Mouse (Mus musculus) heart, embryonic 16.5 days (tissue): ENCODE data around the gene Trpv2. TPM values are rescaled to one million over a fixed set of nuclear protein-coding genes. Genes with fewer than 3 reads are reported as not detected.
A peak's percentile ranks its signal among the peaks of the same experiment; 100 is the strongest.

Source experiments
- ATAC-seq: fragments of 200-750 bp; cut with Nextera tagmentation; replicated peaks from 2 replicates; pipeline ENCODE4 v1.8.0; 2017; ENCODE audit warnings: moderate number of reproducible peaks; ENCODE audit not compliant: insufficient read depth, low FRiP score; ENCODE audit errors: extremely low read depth
- H3K27ac ChIP-seq: fragments of 300-500 bp; sonication (generic); 2 replicates; pipeline ENCODE4 v1.5.1; 2014; ENCODE audit warnings: mild to moderate bottlenecking, low read length, control low read depth, moderate library complexity
- H3K27me3 ChIP-seq: fragments of 300-500 bp; sonication (generic); 2 replicates; pipeline ENCODE4 v1.6.1; 2014; ENCODE audit warnings: low read length, mixed read lengths; ENCODE audit not compliant: control insufficient read depth, insufficient read depth
- H3K36me3 ChIP-seq: fragments of 300-500 bp; sonication (generic); 2 replicates; pipeline ENCODE4 v1.6.1; 2014; ENCODE audit not compliant: control insufficient read depth, insufficient read depth
- H3K4me1 ChIP-seq: fragments of 300-500 bp; sonication (generic); 2 replicates; pipeline ENCODE4 v1.6.1; 2014; ENCODE audit warnings: low read length, mixed read lengths; ENCODE audit not compliant: control insufficient read depth, insufficient read depth
- H3K4me2 ChIP-seq: fragments of 300-500 bp; sonication (generic); 2 replicates; pipeline ENCODE4 v1.6.1; 2014; ENCODE audit warnings: low read depth, mild to moderate bottlenecking, control low read depth, low read length
- H3K4me3 ChIP-seq: fragments of 300-500 bp; sonication (generic); 2 replicates; pipeline ENCODE4 v1.5.1; 2014; ENCODE audit warnings: mild to moderate bottlenecking, control low read depth, low read length
- H3K9ac ChIP-seq: fragments of 300-500 bp; sonication (generic); 2 replicates; pipeline ENCODE4 v1.6.1; 2014; ENCODE audit warnings: low read length, control low read depth
- H3K9me3 ChIP-seq: fragments of 300-500 bp; sonication (generic); replicated peaks from 2 replicates; pipeline ENCODE4 v1.6.1; 2016; ENCODE audit warnings: low read length; ENCODE audit not compliant: control insufficient read depth
- WGBS: fragments of 180-500 bp; shearing (Covaris S2); extraction: QIAGEN DNeasy Blood & Tissue Kit; methylation state at CpG from one replicate; pipeline ENCODE4 v1.1.7; 2014; 5-methylcytosine and 5-hydroxymethylcytosine counted together
- polyA plus RNA-seq: library from polyadenylated mRNA; unstranded; fragments of >200 nt; fragmentation: Nextera tagmentation; extraction: Ambion mirVana; gene quantifications from 2 replicates; pipeline ENCODE4 v1.2.1, GENCODE M21; 2015

Trpv2 gene
- polyA plus RNA-seq, 1 experiment from 2014 or later = 6.8 TPM

DNA sequence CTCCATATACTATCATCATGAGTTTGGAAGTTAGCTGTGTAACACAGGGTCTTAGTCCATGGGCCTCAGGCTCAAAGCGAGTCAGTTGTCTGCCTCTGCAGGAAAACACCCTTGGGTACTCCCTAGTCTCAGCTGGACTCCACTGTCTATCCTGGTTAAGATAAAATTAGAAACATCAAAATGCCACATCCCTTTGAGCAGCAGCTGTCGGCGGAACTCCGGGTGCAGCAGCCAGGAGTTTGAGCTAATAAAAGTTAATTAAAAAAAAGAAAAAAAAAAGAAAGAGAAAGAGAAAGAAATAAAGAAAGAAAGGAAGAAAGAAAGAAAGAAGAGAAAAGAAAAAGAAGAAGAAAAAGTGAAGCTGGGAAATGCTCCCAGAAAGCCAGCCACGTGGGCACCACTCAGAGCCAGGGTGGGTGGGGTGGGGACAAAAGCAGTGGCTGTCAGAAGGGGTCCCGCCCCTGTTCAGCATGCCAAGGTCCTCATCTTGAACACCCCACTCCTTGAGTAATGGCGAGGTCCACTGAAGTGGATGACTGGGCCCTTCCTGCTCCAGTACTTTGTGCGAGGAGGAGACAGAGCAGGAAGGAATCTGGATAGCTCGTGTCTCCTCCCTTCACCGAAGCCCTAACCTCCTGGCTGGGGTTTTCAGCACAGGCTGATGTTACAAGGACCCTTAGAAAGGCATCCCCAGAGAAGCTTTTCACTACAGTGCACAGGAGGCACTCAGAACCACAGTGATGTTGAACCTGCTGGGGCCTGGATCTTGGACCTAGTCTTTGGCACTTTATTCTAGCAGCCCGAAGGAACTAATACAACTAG lies 67.9 kb downstream of the Trpv2 start:
- no peaks in the 10 kb centered on the region for H3K27me3 ChIP-seq
- WGBS = 27% methylated on average over 11 of the region's 11 CpGs
- no peaks in the 10 kb centered on the region for H3K36me3 ChIP-seq
- H3K4me2 ChIP-seq = peak overlapping the region; percentile 29
- ATAC-seq = no peak
- H3K9ac ChIP-seq = peak overlapping the region; percentile 58
- no peaks in the 10 kb centered on the region for H3K9me3 ChIP-seq
- H3K27ac ChIP-seq = peak overlapping the region; percentile 98
- H3K4me3 ChIP-seq = no peak overlapping the region
- H3K4me1 ChIP-seq = peaks cover 94% of the 10 kb centered on the region

DNA sequence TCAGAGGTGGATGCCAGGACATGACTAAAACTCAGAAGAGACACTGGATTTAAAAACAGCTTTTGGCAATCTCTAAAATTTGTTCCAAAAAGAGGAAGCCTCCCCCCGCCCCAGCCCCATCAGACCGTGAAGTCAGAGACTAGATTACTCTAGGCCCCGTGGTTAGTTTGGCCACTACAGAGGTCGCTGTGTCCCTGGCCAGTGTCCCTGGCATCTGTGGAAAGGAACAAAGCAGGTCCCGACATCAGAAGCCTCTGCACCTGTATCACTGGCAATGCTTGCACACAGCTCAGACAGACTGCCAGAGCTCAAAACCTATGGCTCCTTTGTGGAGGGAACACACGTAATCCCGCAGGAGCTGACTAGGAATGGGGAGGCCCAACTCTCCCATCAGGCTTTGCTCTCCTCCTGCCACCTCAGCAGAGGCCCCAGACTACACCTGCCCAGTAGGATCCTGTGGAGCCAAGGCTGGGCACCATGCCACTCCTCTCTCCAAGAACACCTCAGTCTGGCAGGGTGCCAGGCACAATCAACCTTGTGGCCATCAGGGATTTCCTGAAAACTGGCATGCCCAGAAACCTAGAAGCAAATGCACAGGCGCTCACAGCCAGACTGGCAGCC lies 68.8 kb downstream of the Trpv2 start:
- H3K27me3 ChIP-seq = no peaks in the 10 kb centered on the region
- peak overlapping the region; percentile 98 for H3K27ac ChIP-seq
- peaks cover 88% of the 10 kb centered on the region for H3K4me1 ChIP-seq
- peak overlapping the region; percentile 29; the same call in 1 of the 2 replicates for H3K4me2 ChIP-seq
- no peak overlapping the region for H3K4me3 ChIP-seq
- peak overlapping the region; percentile 61 for H3K9ac ChIP-seq
- 43% methylated on average over 8 of the region's 8 CpGs for WGBS
- no peaks in the 10 kb centered on the region for H3K9me3 ChIP-seq
- no peaks in the 10 kb centered on the region for H3K36me3 ChIP-seq
- ATAC-seq = no peak

GRCm38 (mm10) chr11:62643681-62644363 lies 69.5 kb downstream of the Trpv2 start:
- WGBS = 57% methylated on average over 10 of the region's 10 CpGs
- ATAC-seq = no peak
- Histone ChIP-seq H3K36me3 (no peaks in the 10 kb centered on the region), H3K9ac (peak overlapping the region; percentile 61), H3K27me3 (no peaks in the 10 kb centered on the region), H3K4me3 (no peak overlapping the region), H3K4me1 (peaks cover 81% of the 10 kb centered on the region), H3K4me2 (no peak overlapping the region), H3K9me3 (no peaks in the 10 kb centered on the region), H3K27ac (peak overlapping the region; percentile 98)

DNA sequence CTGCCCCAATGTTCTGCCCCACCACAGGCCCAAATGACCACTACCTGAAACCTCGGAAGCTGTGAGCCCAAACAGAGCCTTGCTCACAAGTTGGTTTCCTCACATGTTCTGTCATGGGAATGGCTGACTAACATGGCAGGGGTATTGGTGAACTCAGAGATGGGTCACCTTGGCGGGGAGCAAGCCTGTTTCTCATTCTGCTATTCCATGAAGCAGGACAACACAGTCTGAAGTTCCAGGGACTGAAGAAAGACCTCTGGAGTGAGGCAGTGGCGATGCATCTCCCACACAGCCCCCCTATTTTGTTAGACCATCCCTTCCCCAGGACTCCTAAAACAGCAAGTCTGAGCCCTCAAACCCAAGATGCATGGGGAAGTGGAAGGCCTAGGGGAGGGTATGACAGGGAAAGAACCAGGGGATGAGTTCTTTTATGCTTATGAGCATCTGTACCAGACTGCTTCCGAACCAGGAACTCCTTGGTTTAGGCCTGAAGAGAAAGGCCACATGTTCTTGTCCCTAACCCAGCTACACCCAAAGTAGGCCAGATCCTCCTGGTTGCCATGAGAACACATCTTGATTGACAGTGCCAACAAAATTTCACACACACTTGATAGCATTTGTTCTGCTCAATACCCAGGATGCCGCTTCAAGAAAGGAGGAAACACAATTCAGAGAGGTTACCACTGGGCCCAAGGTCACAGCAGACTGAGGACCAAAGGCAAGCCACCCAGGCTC lies 70.5 kb downstream of the Trpv2 start:
- H3K4me3 ChIP-seq = no peak overlapping the region
- ATAC-seq = no peak
- H3K9me3 ChIP-seq = no peaks in the 10 kb centered on the region
- H3K4me1 ChIP-seq = peaks cover 74% of the 10 kb centered on the region
- peak overlapping the region; percentile 98 for H3K27ac ChIP-seq
- H3K27me3 ChIP-seq = no peaks in the 10 kb centered on the region
- H3K36me3 ChIP-seq = no peaks in the 10 kb centered on the region
- 86% methylated on average over 5 of the region's 5 CpGs for WGBS
- H3K4me2 ChIP-seq = peak overlapping the region; percentile 83
- peak overlapping the region; percentile 94 for H3K9ac ChIP-seq

GRCm38 (mm10) chr11:62645337-62645675 lies 71.0 kb downstream of the Trpv2 start:
- peak overlapping the region; percentile 94 for H3K9ac ChIP-seq
- no peaks in the 10 kb centered on the region for H3K27me3 ChIP-seq
- peak overlapping the region; percentile 83 for H3K4me2 ChIP-seq
- peaks cover 72% of the 10 kb centered on the region for H3K4me1 ChIP-seq
- H3K36me3 ChIP-seq = no peaks in the 10 kb centered on the region
- no peak for ATAC-seq
- H3K27ac ChIP-seq = peak overlapping the region; percentile 98
- H3K9me3 ChIP-seq = no peaks in the 10 kb centered on the region
- peak overlapping the region; percentile 89 for H3K4me3 ChIP-seq
- 34% methylated on average over 4 of the region's 4 CpGs for WGBS

DNA sequence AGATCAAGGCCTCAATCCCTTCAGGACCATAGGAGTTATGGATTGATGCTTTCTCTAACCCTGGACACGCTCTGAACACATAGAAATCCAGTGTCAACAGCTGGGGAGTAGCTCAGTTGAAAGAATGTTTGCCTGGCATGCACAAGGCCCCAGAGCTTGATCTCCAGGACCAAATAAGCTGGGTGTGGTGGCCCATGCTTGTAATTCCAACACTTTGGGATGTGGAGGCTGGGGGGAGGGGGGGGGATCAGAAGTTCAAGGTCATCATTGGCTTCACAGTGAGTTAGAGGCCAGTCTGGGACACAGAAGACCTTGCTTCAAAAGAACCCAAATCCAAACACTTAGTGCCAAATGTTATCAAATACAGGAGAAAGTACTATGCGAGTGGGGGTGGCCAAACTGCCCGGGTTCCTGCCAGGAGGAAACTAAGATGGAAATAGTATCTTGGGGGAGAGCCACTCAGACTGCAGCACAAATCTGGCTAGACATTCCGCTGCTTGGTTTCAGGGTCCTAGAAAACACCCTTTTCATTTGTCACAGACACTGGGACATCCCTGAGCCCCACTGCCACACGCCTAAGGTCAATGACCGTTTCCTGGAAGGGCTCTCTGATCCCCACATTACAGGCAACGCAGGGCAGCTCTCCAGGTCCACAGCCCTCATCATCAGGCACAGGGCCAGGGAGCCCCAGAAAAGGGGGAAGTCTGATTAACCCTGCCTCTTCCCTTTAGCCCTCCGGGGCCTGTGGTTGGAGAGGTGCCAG lies 71.6 kb downstream of the Trpv2 start:
- ATAC-seq = peak; percentile 6; the same call in 1 of the 2 replicates
- 6% methylated on average over 8 of the region's 8 CpGs for WGBS
- no peaks in the 10 kb centered on the region for H3K27me3 ChIP-seq
- H3K36me3 ChIP-seq = no peaks in the 10 kb centered on the region
- H3K4me3 ChIP-seq = peak overlapping the region; percentile 89
- H3K27ac ChIP-seq = peak overlapping the region; percentile 98
- peak overlapping the region; percentile 83 for H3K4me2 ChIP-seq
- peaks cover 73% of the 10 kb centered on the region for H3K4me1 ChIP-seq
- H3K9ac ChIP-seq = peak overlapping the region; percentile 94
- no peaks in the 10 kb centered on the region for H3K9me3 ChIP-seq

DNA sequence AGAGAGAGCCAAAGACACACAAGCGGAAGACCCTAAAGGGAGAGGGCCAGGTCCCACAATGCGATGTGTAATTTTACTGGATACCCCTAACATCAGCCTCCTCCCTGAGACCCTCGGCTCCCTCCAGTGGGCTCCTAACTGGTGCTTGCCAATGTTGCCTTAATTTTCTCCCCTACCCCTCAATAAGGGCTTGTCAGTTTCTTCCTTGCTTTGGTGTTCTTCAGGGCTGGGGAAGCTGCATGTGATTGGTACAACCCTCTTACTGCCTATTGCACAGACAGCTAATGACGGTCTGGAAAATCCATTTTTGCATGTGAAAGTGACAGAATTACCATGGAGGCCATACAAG lies 72.2 kb downstream of the Trpv2 start:
- Histone ChIP-seq H3K4me2 (peak overlapping the region; percentile 83), H3K9ac (peak overlapping the region; percentile 94), H3K4me1 (peaks cover 68% of the 10 kb centered on the region), H3K36me3 (no peaks in the 10 kb centered on the region), H3K9me3 (no peaks in the 10 kb centered on the region), H3K27me3 (no peaks in the 10 kb centered on the region), H3K4me3 (peak overlapping the region; percentile 89), H3K27ac (peak overlapping the region; percentile 98)
- no peak for ATAC-seq
- WGBS = 9% methylated on average over 4 of the region's 4 CpGs

DNA sequence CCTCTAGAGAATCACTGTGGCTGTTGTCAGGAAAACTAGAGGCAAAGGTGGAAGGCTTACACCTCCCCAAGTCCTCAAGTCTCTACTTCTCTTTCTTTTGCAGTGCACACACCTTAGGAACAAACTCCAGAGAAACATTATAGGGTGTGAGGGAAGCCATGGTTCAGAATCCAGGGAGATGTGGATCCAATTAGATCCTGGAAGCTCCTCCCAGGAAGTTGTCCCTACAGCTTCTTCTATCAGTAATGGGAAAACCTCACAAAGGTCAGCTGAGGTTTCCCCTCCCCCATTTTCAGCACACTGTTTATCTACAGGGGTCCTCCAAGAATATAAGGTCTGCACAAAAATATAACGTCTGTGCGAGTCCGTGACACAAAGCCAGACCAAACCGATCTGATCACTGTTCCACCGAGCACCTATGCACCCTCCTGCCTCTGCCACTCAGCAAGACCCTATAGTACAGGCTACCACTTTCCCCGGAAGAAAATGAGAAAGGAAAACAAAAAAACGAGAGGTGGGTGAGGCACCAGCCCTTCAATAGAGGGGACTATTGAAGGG lies 72.8 kb downstream of the Trpv2 start:
- Histone ChIP-seq H3K9me3 (no peaks in the 10 kb centered on the region), H3K4me2 (peak overlapping the region; percentile 83), H3K9ac (peak overlapping the region; percentile 94), H3K36me3 (no peaks in the 10 kb centered on the region), H3K27ac (peak overlapping the region; percentile 98), H3K4me3 (peak overlapping the region; percentile 89), H3K27me3 (no peaks in the 10 kb centered on the region), H3K4me1 (peaks cover 64% of the 10 kb centered on the region)
- 25% methylated on average over 7 of the region's 7 CpGs for WGBS
- ATAC-seq = no peak
